Mouse (Mus musculus) kidney, postnatal 36 days (tissue): ENCODE results near the gene Trem2.
"Not testable (repeated sequence)": the region's sequence is repeated elsewhere in the genome, so short reads cannot be mapped to it uniquely, and the experiment has no call there.

Source experiments
- DNase-seq, 2 experiments: peaks; one replicate each; pipeline ENCODE4 v3.0.0; 2021 to 2022; ENCODE audit warnings: mixed read lengths in 2 of 2

The Trem2 gene

GRCm38 (mm10) chr17:48346231-48346630, at the start of gene Trem2:
Gene Trem2, plus strand, starts transcription at chr17:48346401.
- no peak for DNase-seq

- DNase-seq, result no peak
These were observed 47.0 kb upstream of the Trem2 start, which contains the start of gene Treml2 for GRCm38 (mm10) chr17:48299203-48299602. Gene Treml2, plus strand, starts transcription at chr17:48299498.

GRCm38 (mm10) chr17:48299756-48300155, 46.4 kb upstream of the Trem2 start:
- DNase-seq, result no peak

GRCm38 (mm10) chr17:48300199-48300598, 46.0 kb upstream of the Trem2 start:
- peak in 1 of 2 experiments; percentile 2 for DNase-seq

- DNase-seq, result no peak
These were observed 45.3 kb upstream of the Trem2 start for GRCm38 (mm10) chr17:48300861-48301260.

- DNase-seq, result no peak
These were observed 44.4 kb upstream of the Trem2 start for GRCm38 (mm10) chr17:48301792-48302191.

GRCm38 (mm10) chr17:48312124-48312523, 34.1 kb upstream of the Trem2 start:
- DNase-seq, result no peak

GRCm38 (mm10) chr17:48315905-48316579, 30.2 kb upstream of the Trem2 start, which contains the start of gene B430306N03Rik:
Gene B430306N03Rik, plus strand, starts transcription at chr17:48316141.
- DNase-seq, result not testable (repeated sequence)

- DNase-seq, result no peak
These were observed 27.5 kb upstream of the Trem2 start for GRCm38 (mm10) chr17:48318686-48319085.

GRCm38 (mm10) chr17:48321279-48321678, 24.9 kb upstream of the Trem2 start:
- no peak for DNase-seq

GRCm38 (mm10) chr17:48323236-48323635, 23.0 kb upstream of the Trem2 start:
- DNase-seq, result no peak

- DNase-seq, result no peak
These were observed 21.9 kb upstream of the Trem2 start for GRCm38 (mm10) chr17:48324258-48324657.

- no peak for DNase-seq
These were observed 21.1 kb upstream of the Trem2 start for GRCm38 (mm10) chr17:48325093-48325492.

- DNase-seq, result no peak
These were observed 20.6 kb upstream of the Trem2 start for GRCm38 (mm10) chr17:48325638-48326037.

GRCm38 (mm10) chr17:48326656-48327055, 19.5 kb upstream of the Trem2 start:
- no peak for DNase-seq

GRCm38 (mm10) chr17:48332524-48332923, 13.7 kb upstream of the Trem2 start:
- no peak for DNase-seq

- DNase-seq, result no peak
These were observed 12.0 kb upstream of the Trem2 start for GRCm38 (mm10) chr17:48334186-48334585.

- DNase-seq, result peak; percentile 73 to 92
These were observed 9.3 kb upstream of the Trem2 start for GRCm38 (mm10) chr17:48336857-48337256.

GRCm38 (mm10) chr17:48340267-48340666, 5.9 kb upstream of the Trem2 start:
- DNase-seq, result no peak

GRCm38 (mm10) chr17:48341947-48342346, 4.3 kb upstream of the Trem2 start:
- DNase-seq, result no peak

GRCm38 (mm10) chr17:48343065-48343464, 3.1 kb upstream of the Trem2 start:
- DNase-seq, result no peak

GRCm38 (mm10) chr17:48345824-48346223, 377 bp upstream of the Trem2 start:
- no peak for DNase-seq

- DNase-seq, result no peak
These were observed 633 bp downstream of the Trem2 start for GRCm38 (mm10) chr17:48346834-48347233.

GRCm38 (mm10) chr17:48347287-48347686, 1.1 kb downstream of the Trem2 start:
- no peak for DNase-seq

GRCm38 (mm10) chr17:48350681-48351193, 4.5 kb downstream of the Trem2 start:
- no peak for DNase-seq
